Mouse (Mus musculus) midbrain, embryonic 13.5 days (tissue): ENCODE measurements around the gene Bphl. TPM values are rescaled to one million over a fixed set of nuclear protein-coding genes. Genes with fewer than 3 reads are reported as not detected.

Experiments
- ATAC-seq: fragments of 200-750 bp; cut with Nextera tagmentation; 2 replicates; pipeline ENCODE4 v1.8.0; 2017; ENCODE audit warnings: mild to moderate bottlenecking, moderate TSS enrichment, moderate library complexity
- H3K27ac ChIP-seq: fragments of 300-500 bp; sonication (generic); 2 replicates; pipeline ENCODE4 v1.5.1; 2015; ENCODE audit warnings: inconsistent platforms, mild to moderate bottlenecking, moderate library complexity
- H3K27me3 ChIP-seq: fragments of 300-500 bp; sonication (generic); 2 replicates; pipeline ENCODE4 v1.6.1; 2015; ENCODE audit warnings: mild to moderate bottlenecking, inconsistent platforms
- H3K36me3 ChIP-seq: fragments of 300-500 bp; sonication (generic); 2 replicates; pipeline ENCODE4 v1.6.1; 2015; ENCODE audit warnings: mild to moderate bottlenecking, inconsistent platforms
- H3K4me1 ChIP-seq: fragments of 300-500 bp; sonication (generic); replicated peaks from 2 replicates; pipeline ENCODE4 v1.6.1; 2015; ENCODE audit warnings: inconsistent platforms
- H3K4me2 ChIP-seq: fragments of 300-500 bp; sonication (generic); replicated peaks from 2 replicates; pipeline ENCODE4 v1.6.1; 2015; ENCODE audit warnings: moderate library complexity, mild to moderate bottlenecking, inconsistent platforms
- H3K4me3 ChIP-seq: fragments of 300-500 bp; sonication (generic); replicated peaks from 2 replicates; pipeline ENCODE4 v1.5.1; 2015; ENCODE audit warnings: mild to moderate bottlenecking, inconsistent platforms
- H3K9ac ChIP-seq: fragments of 300-500 bp; sonication (generic); replicated peaks from 2 replicates; pipeline ENCODE4 v1.6.1; 2015; ENCODE audit warnings: mild to moderate bottlenecking, inconsistent platforms
- H3K9me3 ChIP-seq: fragments of 300-500 bp; sonication (generic); 2 replicates; pipeline ENCODE4 v1.6.1; 2016; ENCODE audit warnings: mild to moderate bottlenecking, inconsistent platforms
- WGBS: fragments of 180-500 bp; shearing (Covaris S2); methylation state at CpG from one replicate; pipeline ENCODE4 v1.1.7; 2015; 5-methylcytosine and 5-hydroxymethylcytosine counted together
- polyA plus RNA-seq: library from polyadenylated mRNA; unstranded; fragments of >200 nt; fragmentation: Nextera tagmentation; extraction: Ambion mirVana; gene quantifications from 2 replicates; pipeline ENCODE4 v1.2.1, GENCODE M21; 2015

The Bphl gene
- 31.6 and 36.8 TPM in 2 replicates for polyA plus RNA-seq

DNA sequence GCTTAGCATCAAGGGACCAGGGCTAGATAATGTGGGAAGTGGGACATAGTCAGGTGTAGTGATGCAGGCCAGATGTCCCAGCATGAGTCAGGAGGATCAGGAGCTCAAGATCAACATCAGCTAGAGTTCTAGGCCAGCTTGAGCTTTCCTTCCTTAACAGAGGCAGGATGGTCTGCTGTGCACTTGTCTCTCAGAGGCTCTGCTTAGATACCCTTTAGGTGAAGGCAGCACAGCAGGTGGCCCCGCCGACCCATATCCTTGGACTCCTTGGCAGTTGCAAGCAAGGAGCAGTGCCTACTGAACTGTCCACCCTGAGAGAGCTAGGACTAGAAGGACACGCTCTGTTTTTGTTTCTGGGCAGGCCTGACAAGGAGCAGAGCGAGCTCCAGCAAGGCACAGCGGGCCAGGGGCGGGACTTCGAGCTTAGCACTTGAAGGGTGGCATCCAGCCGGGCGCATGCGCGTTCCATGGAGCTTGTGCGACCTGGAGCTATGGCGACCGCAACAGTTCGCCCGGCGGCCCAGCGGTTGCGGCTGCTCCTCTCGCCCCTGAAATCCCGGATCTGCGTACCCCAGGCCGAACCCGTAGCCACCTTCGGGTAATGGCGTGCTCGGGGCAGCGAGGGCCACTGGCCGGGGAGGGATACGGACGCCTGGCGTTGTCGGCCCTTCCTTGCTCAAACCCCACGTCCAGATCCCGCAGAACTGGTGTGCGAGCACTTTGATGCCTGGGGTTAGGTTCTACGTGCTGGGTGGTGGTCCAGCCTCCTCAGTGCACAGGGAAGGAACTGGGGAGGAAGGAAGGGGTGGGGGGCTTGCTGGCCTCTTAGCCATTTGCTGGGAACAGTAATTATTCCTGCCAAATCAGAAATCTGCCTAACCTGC is at the start of gene Bphl:
Gene Bphl, plus strand, starts transcription at position 426 of the 884 bp plus-strand sequence.
- peak within 1 kb of the TSS; percentile 91 for H3K9ac ChIP-seq
- WGBS, result 1% methylated on average over 37 of the region's 37 CpGs
- H3K27ac ChIP-seq, result peak within 1 kb of the TSS; percentile 83
- H3K4me2 ChIP-seq, result peak within 1 kb of the TSS; percentile 81
- ATAC-seq, result peak; percentile 97
- H3K4me1 ChIP-seq, result peaks cover 21% of the 10 kb centered on the region
- no peaks in the 10 kb centered on the region for H3K27me3 ChIP-seq
- H3K9me3 ChIP-seq, result no peaks in the 10 kb centered on the region
- H3K36me3 ChIP-seq, result peaks cover 16% of the 10 kb centered on the region
- H3K4me3 ChIP-seq, result peak within 1 kb of the TSS; percentile 75

DNA sequence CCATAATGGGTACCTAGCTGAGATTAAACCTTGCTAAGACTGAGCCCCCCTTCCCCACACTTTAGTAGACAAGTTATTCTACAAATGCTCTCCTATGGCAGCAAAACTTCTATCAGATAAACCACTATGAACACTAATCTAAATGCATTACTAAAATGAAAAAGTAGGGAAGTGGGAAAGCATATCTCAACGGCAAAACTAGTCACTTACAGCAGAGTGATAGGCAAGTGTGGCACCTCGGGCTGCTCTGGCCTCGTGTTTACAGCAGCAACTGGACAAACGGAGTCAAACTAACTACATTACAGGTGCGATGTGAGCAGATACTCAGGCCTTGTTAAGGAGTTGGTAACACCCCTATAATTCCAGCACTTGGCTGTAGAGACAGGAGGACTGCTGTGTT is 47.8 kb upstream of the Bphl start:
- WGBS, result 86% methylated on average over 5 of the region's 5 CpGs
- no peak overlapping the region for H3K4me3 ChIP-seq
- H3K4me2 ChIP-seq, result no peak overlapping the region
- H3K9ac ChIP-seq, result no peak overlapping the region
- H3K27me3 ChIP-seq, result no peaks in the 10 kb centered on the region
- ATAC-seq, result no peak
- no peaks in the 10 kb centered on the region for H3K9me3 ChIP-seq
- H3K4me1 ChIP-seq, result no peaks in the 10 kb centered on the region
- no peak overlapping the region for H3K27ac ChIP-seq
- H3K36me3 ChIP-seq, result peaks cover 4% of the 10 kb centered on the region; the same call in 1 of the 2 replicates

DNA sequence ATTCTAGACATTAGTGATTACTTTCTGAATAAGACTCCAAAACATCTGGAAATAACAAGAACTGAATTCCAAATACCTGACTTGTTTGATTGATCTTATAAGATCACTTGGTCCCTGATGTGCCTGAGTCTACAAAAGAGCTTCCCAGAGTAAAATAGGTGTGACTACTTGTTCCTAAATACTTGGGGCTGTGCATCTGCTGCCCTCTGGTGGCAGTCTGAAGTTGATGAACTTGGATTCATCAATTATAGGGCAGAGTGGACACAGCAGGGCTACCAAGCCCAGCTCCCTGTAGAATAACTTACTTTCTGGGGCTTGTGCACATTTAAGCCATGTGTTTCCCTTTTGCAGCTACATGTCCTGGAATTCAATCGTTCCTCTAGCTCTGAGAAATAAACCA is 42.2 kb upstream of the Bphl start:
- H3K4me2 ChIP-seq, result no peak overlapping the region
- 36% methylated on average over 1 of the region's 1 CpGs for WGBS
- H3K4me1 ChIP-seq, result no peaks in the 10 kb centered on the region
- H3K9ac ChIP-seq, result no peak overlapping the region
- peaks cover 9% of the 10 kb centered on the region; the same call in 1 of the 2 replicates for H3K36me3 ChIP-seq
- no peak overlapping the region for H3K27ac ChIP-seq
- 0 out of 2 replicates have a peak, but pooled peaks have one; percentile 50 for ATAC-seq
- H3K9me3 ChIP-seq, result no peaks in the 10 kb centered on the region
- H3K4me3 ChIP-seq, result no peak overlapping the region
- no peaks in the 10 kb centered on the region for H3K27me3 ChIP-seq

DNA sequence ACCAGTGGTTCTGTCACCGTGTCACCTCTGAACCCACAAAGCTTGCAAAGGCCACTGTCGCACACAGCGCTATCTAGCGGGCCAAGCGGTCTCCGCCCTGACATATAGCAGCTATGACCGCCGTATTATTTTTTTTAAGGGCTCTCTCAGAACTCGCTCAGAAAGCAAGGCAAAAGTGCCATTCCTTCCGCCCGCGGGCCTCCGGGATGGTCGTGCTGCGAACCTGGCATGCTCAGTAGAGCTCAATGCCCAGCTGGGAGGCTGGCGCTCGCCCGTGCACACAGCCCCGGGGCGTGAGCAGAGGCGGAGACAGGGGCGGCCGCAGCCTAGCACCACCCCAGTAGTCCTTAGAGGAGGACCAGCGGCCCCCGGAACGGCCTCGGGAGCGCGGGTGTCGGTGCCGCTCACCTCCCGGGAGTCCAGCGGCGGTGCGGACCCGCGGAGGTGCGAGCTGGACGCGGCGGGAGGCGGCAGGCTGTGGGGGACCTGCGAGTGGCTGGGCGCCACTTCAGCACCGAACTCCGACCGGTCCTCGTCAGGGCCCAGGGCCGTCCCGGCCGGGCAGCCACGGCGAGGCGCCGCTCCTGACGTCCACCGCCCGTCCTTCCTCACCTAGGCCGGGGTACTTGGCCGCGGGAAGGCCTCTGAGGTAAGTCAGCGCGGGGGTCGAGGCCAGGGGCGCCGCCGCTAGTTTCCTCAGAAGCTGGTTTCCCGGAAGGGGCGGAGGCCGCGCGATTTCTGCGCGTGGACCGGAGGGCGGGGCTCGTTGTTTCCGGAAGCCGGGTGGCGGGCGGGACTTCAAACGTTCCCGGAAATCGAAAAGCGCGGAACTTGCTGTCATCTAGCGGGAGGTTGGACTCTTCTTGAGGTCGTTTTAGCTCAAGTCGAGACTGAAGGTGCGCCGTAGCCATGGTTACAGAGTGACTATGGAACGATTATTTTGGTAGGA is 35.1 kb upstream of the Bphl start, which contains the start of the genes Ripk1 and Serpinb6a:
Gene Ripk1, plus strand, starts transcription at position 306 of the 949 bp plus-strand sequence.
Gene Serpinb6a, minus strand, starts transcription at position 737 of the 949 bp plus-strand sequence.
- peak within 1 kb of the TSS; percentile 60 for H3K4me2 ChIP-seq
- no peaks in the 10 kb centered on the region; the same call in 1 of the 2 replicates for H3K36me3 ChIP-seq
- H3K27ac ChIP-seq, result peak within 1 kb of the TSS; percentile 89
- ATAC-seq, result peak; percentile 98
- H3K4me3 ChIP-seq, result peak within 1 kb of the TSS; percentile 83
- H3K4me1 ChIP-seq, result peaks cover 18% of the 10 kb centered on the region
- H3K27me3 ChIP-seq, result no peaks in the 10 kb centered on the region
- H3K9ac ChIP-seq, result peak within 1 kb of the TSS; percentile 87
- H3K9me3 ChIP-seq, result no peaks in the 10 kb centered on the region
- under 1% methylated on average over 87 of the region's 92 CpGs for WGBS

DNA sequence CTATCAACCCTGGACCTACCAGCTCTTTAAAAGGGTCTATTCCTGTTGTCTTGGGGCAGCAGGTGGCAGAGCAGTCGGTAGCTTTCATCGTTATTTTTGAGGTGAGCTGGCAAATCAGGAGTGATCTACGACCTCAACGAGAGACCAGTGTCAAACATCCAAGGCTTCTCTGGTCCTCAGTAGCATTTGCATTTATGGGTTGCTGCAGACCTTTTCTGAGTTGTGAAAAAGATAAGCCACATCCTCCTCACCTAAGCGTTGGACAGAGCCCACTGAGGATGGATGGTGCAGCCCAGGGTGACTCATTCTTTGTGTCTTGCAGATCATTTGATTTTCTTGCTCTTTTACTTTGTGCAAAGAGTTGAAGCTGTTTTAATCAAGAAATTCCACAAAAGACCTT is 34.3 kb upstream of the Bphl start:
- peaks cover 18% of the 10 kb centered on the region for H3K4me1 ChIP-seq
- H3K9me3 ChIP-seq, result no peaks in the 10 kb centered on the region
- peak overlapping the region; percentile 60 for H3K4me2 ChIP-seq
- H3K4me3 ChIP-seq, result peak overlapping the region; percentile 83
- H3K9ac ChIP-seq, result peak overlapping the region; percentile 87
- H3K27ac ChIP-seq, result peak overlapping the region; percentile 89
- H3K36me3 ChIP-seq, result no peaks in the 10 kb centered on the region
- 11% methylated on average over 5 of the region's 5 CpGs for WGBS
- H3K27me3 ChIP-seq, result no peaks in the 10 kb centered on the region
- ATAC-seq, result peak; percentile 12

DNA sequence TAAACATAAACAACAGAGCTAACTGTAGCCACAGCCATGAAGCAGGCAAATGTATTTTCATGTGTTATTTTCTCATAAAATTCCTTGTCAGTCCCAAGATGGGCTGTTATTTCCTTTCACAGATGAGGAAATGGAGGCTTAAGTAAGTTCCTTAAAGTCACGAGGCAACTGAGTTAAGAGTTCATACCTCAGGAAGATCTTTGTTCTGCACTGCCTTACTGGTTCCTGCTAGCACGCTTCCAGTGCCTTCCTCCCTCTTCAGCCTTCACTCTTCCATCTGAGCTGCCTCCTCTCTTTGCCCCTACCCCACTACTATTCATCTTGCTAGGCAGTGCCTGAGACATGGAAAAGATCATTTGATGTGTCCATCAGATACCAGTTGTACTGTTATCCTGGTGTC is 30.2 kb upstream of the Bphl start:
- Histone ChIP-seq H3K27ac (no peak overlapping the region), H3K27me3 (no peaks in the 10 kb centered on the region), H3K9ac (no peak overlapping the region), H3K4me1 (peaks cover 6% of the 10 kb centered on the region), H3K4me2 (no peak overlapping the region), H3K4me3 (no peak overlapping the region), H3K36me3 (no peaks in the 10 kb centered on the region), H3K9me3 (no peaks in the 10 kb centered on the region)
- no peak for ATAC-seq
- 77% methylated on average over 2 of the region's 2 CpGs for WGBS

DNA sequence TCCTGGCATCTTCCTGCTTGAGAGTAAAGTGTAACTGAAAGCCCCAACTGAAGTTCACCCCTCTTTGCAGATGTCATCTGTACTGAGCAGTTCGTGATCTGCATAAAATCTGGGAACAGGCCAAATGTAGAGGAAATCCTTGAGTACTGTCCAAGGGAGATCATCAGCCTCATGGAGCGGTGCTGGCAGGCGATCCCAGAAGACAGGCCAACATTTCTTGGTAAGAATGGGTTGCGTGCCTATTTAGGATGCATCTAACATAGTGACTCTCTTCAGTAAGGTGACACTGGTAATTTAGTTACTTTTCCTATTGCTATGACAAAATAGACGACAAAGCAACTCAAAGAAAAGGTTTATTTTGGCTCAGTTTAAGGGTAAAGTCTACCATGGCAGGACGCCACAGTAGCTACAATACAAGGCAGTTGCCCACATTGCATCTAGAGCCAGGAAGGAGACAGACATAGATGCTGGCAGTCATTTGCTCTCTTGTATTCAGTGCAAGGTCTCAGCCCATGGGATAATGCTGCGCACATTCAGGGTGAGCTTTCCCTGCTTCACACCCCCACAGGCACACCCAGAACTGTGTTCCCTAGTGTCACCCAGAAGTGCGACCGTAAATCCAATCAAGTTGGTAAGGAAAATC is 20.3 kb upstream of the Bphl start:
- peaks cover 52% of the 10 kb centered on the region for H3K36me3 ChIP-seq
- H3K27me3 ChIP-seq, result no peaks in the 10 kb centered on the region
- H3K4me3 ChIP-seq, result no peak overlapping the region
- no peak overlapping the region for H3K9ac ChIP-seq
- 94% methylated on average over 9 of the region's 9 CpGs for WGBS
- no peak for ATAC-seq
- no peak overlapping the region for H3K27ac ChIP-seq
- H3K4me2 ChIP-seq, result no peak overlapping the region
- H3K9me3 ChIP-seq, result no peaks in the 10 kb centered on the region
- no peaks in the 10 kb centered on the region for H3K4me1 ChIP-seq

DNA sequence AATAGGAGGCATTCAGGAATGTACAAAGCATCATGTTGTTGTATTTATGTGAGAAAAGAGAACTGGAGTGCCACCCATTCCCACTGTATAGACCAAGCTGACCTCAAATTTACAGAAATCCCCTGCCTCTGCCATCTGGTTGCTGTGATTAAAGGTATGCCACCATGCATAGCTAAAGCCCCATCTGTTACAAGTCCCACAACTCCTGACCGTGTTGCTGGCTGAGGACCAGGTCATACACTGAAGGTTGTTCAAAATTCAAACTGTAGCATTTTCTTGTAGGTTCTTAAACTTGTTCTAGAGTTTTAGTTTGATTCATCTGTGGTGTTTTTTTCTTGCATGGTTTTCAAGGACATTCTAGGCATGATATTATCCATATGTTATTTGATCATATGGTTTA is 18.9 kb upstream of the Bphl start:
- Histone ChIP-seq H3K9me3 (no peaks in the 10 kb centered on the region), H3K27me3 (no peaks in the 10 kb centered on the region), H3K27ac (no peak overlapping the region), H3K9ac (no peak overlapping the region), H3K4me1 (no peaks in the 10 kb centered on the region), H3K4me2 (no peak overlapping the region), H3K36me3 (peaks cover 52% of the 10 kb centered on the region), H3K4me3 (no peak overlapping the region)
- ATAC-seq, result no peak
- 88% methylated on average over 1 of the region's 1 CpGs for WGBS

DNA sequence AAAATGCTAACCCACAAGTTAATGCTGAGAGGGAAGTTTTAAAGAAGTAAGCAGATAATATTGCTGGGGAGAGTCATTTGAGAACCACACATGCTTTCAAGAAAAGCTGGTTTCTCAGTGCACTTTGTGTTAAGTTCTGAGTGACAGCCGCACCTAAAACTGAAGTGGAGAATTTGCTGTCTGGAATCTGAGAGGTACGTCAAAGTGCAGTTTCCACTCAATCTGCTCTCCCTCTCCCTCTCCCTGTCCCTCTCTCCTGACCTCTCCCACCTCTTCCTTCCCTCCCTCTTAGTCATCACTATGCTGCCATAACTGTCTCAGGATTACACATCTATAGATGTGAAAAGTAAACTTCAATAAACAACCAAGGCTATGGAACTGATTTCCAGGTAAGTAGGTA is 15.4 kb upstream of the Bphl start:
- ATAC-seq, result no peak
- Histone ChIP-seq H3K9ac (no peak overlapping the region), H3K36me3 (peaks cover 24% of the 10 kb centered on the region), H3K4me3 (no peak overlapping the region), H3K4me2 (no peak overlapping the region), H3K27ac (no peak overlapping the region), H3K27me3 (no peaks in the 10 kb centered on the region), H3K9me3 (no peaks in the 10 kb centered on the region), H3K4me1 (no peaks in the 10 kb centered on the region)
- WGBS, result 89% methylated on average over 2 of the region's 2 CpGs

DNA sequence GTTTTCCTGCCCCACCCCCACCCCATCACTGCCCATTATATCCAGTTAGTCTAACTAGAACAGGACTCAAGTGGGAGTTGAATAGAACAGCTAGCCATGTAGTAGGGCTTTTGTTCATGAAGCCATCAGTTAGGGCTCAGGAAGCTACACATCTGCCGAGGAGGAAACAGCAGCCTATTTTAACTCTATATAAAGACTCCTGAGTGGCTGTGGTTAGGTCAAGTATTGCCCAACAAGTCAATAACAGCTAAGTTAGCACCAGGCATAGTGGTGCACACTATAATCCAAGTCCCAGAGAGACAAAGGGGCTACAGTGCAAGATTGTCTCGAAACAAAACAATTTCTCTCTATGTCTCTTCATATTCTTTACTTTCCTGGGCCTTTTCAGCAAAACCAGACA is 5.4 kb upstream of the Bphl start:
- WGBS, result 69% methylated on average over 2 of the region's 2 CpGs
- ATAC-seq, result no peak
- H3K4me3 ChIP-seq, result no peak overlapping the region

DNA sequence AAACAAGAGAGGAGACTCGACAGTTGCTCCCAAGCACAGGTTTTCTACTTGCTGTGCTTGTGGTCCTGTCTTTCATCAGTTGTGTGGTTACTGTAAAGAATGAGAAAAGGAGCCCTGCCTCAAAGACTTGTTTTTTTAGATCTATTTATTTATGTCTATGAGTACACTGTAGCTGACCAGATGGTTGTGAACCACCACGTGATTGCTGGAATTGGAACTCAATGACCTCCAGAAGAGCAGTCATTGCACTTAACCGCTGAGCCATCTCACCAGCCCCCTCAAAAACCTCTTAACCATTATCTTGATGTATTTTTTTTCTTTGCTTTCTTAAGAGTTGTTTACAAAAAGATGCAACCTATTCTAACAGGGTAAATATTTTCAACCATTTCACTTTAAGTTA is 2.0 kb upstream of the Bphl start:
- Histone ChIP-seq H3K4me1 (peaks cover 21% of the 10 kb centered on the region), H3K4me3 (no peak overlapping the region), H3K27ac (no peak overlapping the region), H3K9ac (no peak overlapping the region), H3K27me3 (no peaks in the 10 kb centered on the region), H3K36me3 (peaks cover 27% of the 10 kb centered on the region), H3K4me2 (no peak overlapping the region), H3K9me3 (no peaks in the 10 kb centered on the region)
- 89% methylated on average over 3 of the region's 3 CpGs for WGBS
- ATAC-seq, result no peak

More for the DNA sequence above, 5.4 kb upstream of the Bphl start:
- Histone ChIP-seq H3K9ac (no peak overlapping the region), H3K27ac (no peak overlapping the region), H3K4me1 (peaks cover 4% of the 10 kb centered on the region), H3K9me3 (no peaks in the 10 kb centered on the region), H3K27me3 (no peaks in the 10 kb centered on the region), H3K4me2 (no peak overlapping the region), H3K36me3 (peaks cover 39% of the 10 kb centered on the region)
